Mouse (Mus musculus) layer of hippocampus, postnatal 36 days (tissue): ENCODE results near the gene Olfr658. TPM values are rescaled to one million over a fixed set of nuclear protein-coding genes. Genes with fewer than 3 reads are reported as not detected.

ENCODE experiments used
- DNase-seq, 2 experiments: peaks; one replicate each; pipeline ENCODE4 v3.0.0; 2022
- total RNA-seq, 2 experiments: library from RNA; stranded (reverse); gene quantifications; 2 replicates each; pipeline ENCODE4 v1.2.3; 2021

Gene Olfr658
- not detected for total RNA-seq

- DNase-seq, result peak; percentile 1 to 9
Observed at GRCm38 (mm10) chr7:104646841-104647482, at the start of gene Olfr658. Olfr658 (minus strand) TSS chr7:104647305.

- no peak for DNase-seq
Observed at GRCm38 (mm10) chr7:104686201-104686600, 39.1 kb upstream of the Olfr658 start, which contains the start of gene Olfr661. Olfr661 (plus strand) TSS chr7:104686501.

GRCm38 (mm10) chr7:104666453-104666852, 19.3 kb upstream of the Olfr658 start, which contains the start of gene Olfr659:
Olfr659 (plus strand) TSS chr7:104666753.
- no peak for DNase-seq

- DNase-seq, result no peak
Observed at GRCm38 (mm10) chr7:104624494-104624893, 22.6 kb downstream of the Olfr658 start, which contains the start of gene Olfr657. Olfr657 (plus strand) TSS chr7:104624794.

GRCm38 (mm10) chr7:104613655-104614054, 33.5 kb downstream of the Olfr658 start, which contains the start of gene Olfr656:
Olfr656 (plus strand) TSS chr7:104613955.
- no peak for DNase-seq

GRCm38 (mm10) chr7:104604727-104605126, 42.4 kb downstream of the Olfr658 start:
- DNase-seq, result no peak

- no peak for DNase-seq
Observed at GRCm38 (mm10) chr7:104603173-104603572, 43.9 kb downstream of the Olfr658 start.

GRCm38 (mm10) chr7:104601679-104602078, 45.4 kb downstream of the Olfr658 start, which contains the start of gene Olfr655:
Olfr655 (minus strand) TSS chr7:104601779.
- no peak for DNase-seq

Other genes starting within 250 kb of the Olfr658 start
- gene Trim30c, start 246.5 kb downstream of the Olfr658 start, total RNA-seq, result under 1 TPM in 1 of 2 experiments, not detected in 1; 0.20 TPM
- gene Trim30a, start 182.1 kb downstream of the Olfr658 start, total RNA-seq, result under 1 TPM; 0.47 to 0.51 TPM
- under 1 TPM in 1 of 2 experiments, not detected in 1; 0.27 TPM for gene Trim30d, start 139.5 kb downstream of the Olfr658 start, total RNA-seq
- gene Olfr651, start 97.2 kb downstream of the Olfr658 start, total RNA-seq, result not detected
- gene Olfr652, start 86.4 kb downstream of the Olfr658 start, total RNA-seq, result not detected
- not detected for gene Olfr653, start 70.0 kb downstream of the Olfr658 start, total RNA-seq
- not detected for gene Olfr654, start 60.3 kb downstream of the Olfr658 start, total RNA-seq
- not detected for gene Olfr655, start 45.5 kb downstream of the Olfr658 start, total RNA-seq
- not detected for gene Olfr656, start 33.4 kb downstream of the Olfr658 start, total RNA-seq
- not detected for gene Olfr657, start 22.5 kb downstream of the Olfr658 start, total RNA-seq
- not detected for gene Olfr659, start 19.4 kb upstream of the Olfr658 start, total RNA-seq
- gene Olfr661, start 39.2 kb upstream of the Olfr658 start, total RNA-seq, result not detected
- gene Usp17le, start 130.2 kb upstream of the Olfr658 start, total RNA-seq, result not detected
- gene Usp17lb, start 195.3 kb upstream of the Olfr658 start, total RNA-seq, result not detected
- not detected for gene Usp17la, start 209.7 kb upstream of the Olfr658 start, total RNA-seq
- not detected for gene Olfr665, start 230.7 kb upstream of the Olfr658 start, total RNA-seq
- not detected for gene Olfr666, start 248.6 kb upstream of the Olfr658 start, total RNA-seq